Mouse (Mus musculus) neural tube, embryonic 14.5 days (tissue): ENCODE measurements at regions not wholly inside any gene's neighbourhood (a gene's known extent, or its start where the extent isn't known, plus 50 kb on each side); places are given as distances from the start of the nearest gene placed in this dataset.

Experiments used
- ATAC-seq: fragments of 200-750 bp; cut with Nextera tagmentation; 2 replicates; pipeline ENCODE4 v1.8.0; 2017; ENCODE audit warnings: low read depth, mild to moderate bottlenecking, moderate TSS enrichment, moderate library complexity
- H3K27ac ChIP-seq: fragments of 300-500 bp; sonication (generic); 2 replicates; pipeline ENCODE4 v1.5.1; 2014; ENCODE audit warnings: low read depth, mild to moderate bottlenecking, control low read depth, low read length, moderate library complexity, mixed read lengths
- H3K27me3 ChIP-seq: fragments of 300-500 bp; sonication (generic); 2 replicates; pipeline ENCODE4 v1.6.1; 2014; ENCODE audit warnings: low read length; ENCODE audit not compliant: control insufficient read depth, insufficient read depth
- H3K36me3 ChIP-seq: fragments of 300-500 bp; sonication (generic); 2 replicates; pipeline ENCODE4 v1.6.1; 2014; ENCODE audit warnings: low read length, mixed read lengths; ENCODE audit not compliant: control insufficient read depth, insufficient read depth
- H3K4me1 ChIP-seq: fragments of 300-500 bp; sonication (generic); 2 replicates; pipeline ENCODE4 v1.6.1; 2014; ENCODE audit warnings: low read length; ENCODE audit not compliant: control insufficient read depth, insufficient read depth
- H3K4me2 ChIP-seq: fragments of 300-500 bp; sonication (generic); 2 replicates; pipeline ENCODE4 v1.6.1; 2014; ENCODE audit warnings: mild to moderate bottlenecking, low read depth, low read length, control low read depth
- H3K4me3 ChIP-seq: fragments of 300-500 bp; sonication (generic); 2 replicates; pipeline ENCODE4 v1.5.1; 2014; ENCODE audit warnings: low read depth, low read length, control low read depth, mixed read lengths
- H3K9ac ChIP-seq: fragments of 300-500 bp; sonication (generic); replicated peaks from 2 replicates; pipeline ENCODE4 v1.6.1; 2014; ENCODE audit warnings: low read depth, mild to moderate bottlenecking, control low read depth, low read length, mixed read lengths
- H3K9me3 ChIP-seq: fragments of 300-500 bp; sonication (generic); 2 replicates; pipeline ENCODE4 v1.6.1; 2016; ENCODE audit warnings: low read length; ENCODE audit not compliant: control insufficient read depth
- WGBS: fragments of 180-500 bp; shearing (Covaris S2); extraction: QIAGEN DNeasy Blood & Tissue Kit; methylation state at CpG from one replicate; pipeline ENCODE4 v1.1.7; 2014; 5-methylcytosine and 5-hydroxymethylcytosine counted together

GRCm38 (mm10) chr13:40417856-40418255 is 56.6 kb upstream of the Ofcc1 start:
- no peak overlapping the region for H3K9ac ChIP-seq
- no peak overlapping the region for H3K4me3 ChIP-seq
- no peak for ATAC-seq
- H3K4me2 ChIP-seq, result no peak overlapping the region
- H3K9me3 ChIP-seq, result no peaks in the 10 kb centered on the region
- no peak overlapping the region for H3K27ac ChIP-seq
- no peaks in the 10 kb centered on the region for H3K27me3 ChIP-seq
- H3K36me3 ChIP-seq, result no peaks in the 10 kb centered on the region
- no peaks in the 10 kb centered on the region for H3K4me1 ChIP-seq
- WGBS, result 86% methylated on average over 3 of the region's 3 CpGs

- H3K4me3 ChIP-seq, result no peak overlapping the region
- H3K9ac ChIP-seq, result no peak overlapping the region
- no peaks in the 10 kb centered on the region for H3K4me1 ChIP-seq
- H3K36me3 ChIP-seq, result no peaks in the 10 kb centered on the region
- no peak overlapping the region for H3K4me2 ChIP-seq
- no peaks in the 10 kb centered on the region for H3K27me3 ChIP-seq
- ATAC-seq, result no peak
- H3K9me3 ChIP-seq, result no peaks in the 10 kb centered on the region
- H3K27ac ChIP-seq, result no peak overlapping the region
- WGBS, result 93% methylated on average over 11 of the region's 11 CpGs
Observed at GRCm38 (mm10) chr13:40413074-40413473, 51.8 kb upstream of the Ofcc1 start.
